Mouse (Mus musculus) heart, postnatal 36 days (tissue): ENCODE measurements around the gene Bend3. TPM values are rescaled to one million over a fixed set of nuclear protein-coding genes. Genes with fewer than 3 reads are reported as not detected.
"Not testable (repeated sequence)": the region's sequence is repeated elsewhere in the genome, so short reads cannot be mapped to it uniquely, and the experiment has no call there.

Experiments used
- DNase-seq, 2 experiments: peaks; one replicate each; pipeline ENCODE4 v3.0.0; 2021 to 2022
- intact Hi-C: fragments of 180-260 bp; cut with DNase I; formaldehyde crosslinking; loops from one replicate; pipeline ENCODE4 v1.15.1; 2025
- total RNA-seq, 2 experiments: library from RNA; stranded (reverse); gene quantifications; 2 replicates each; pipeline ENCODE4 v1.2.3; 2021

Gene Bend3
- total RNA-seq, 2 experiments from 2014 or later, result 5.0 to 7.6 TPM

GRCm38 (mm10) chr10:43518368-43518767 lies 39.7 kb downstream of the Bend3 start:
- peak; percentile 25 to 52 for DNase-seq
- intact Hi-C loops, result no loop called here

- DNase-seq, result no peak
- intact Hi-C loops, result no loop called here
Observed at GRCm38 (mm10) chr10:43519977-43520376, 41.3 kb downstream of the Bend3 start.

- intact Hi-C loops, DNase-seq: not testable (repeated sequence)
Observed at GRCm38 (mm10) chr10:43523931-43524330, 45.3 kb downstream of the Bend3 start, which contains the start of gene Gm9803. Gene Gm9803, plus strand, starts transcription at chr10:43524084.

- intact Hi-C loops, result no loop called here
- no peak for DNase-seq
Observed at GRCm38 (mm10) chr10:43527283-43528269, 48.9 kb downstream of the Bend3 start.

- no peak for DNase-seq
Observed at GRCm38 (mm10) chr10:43534382-43534781, 55.8 kb downstream of the Bend3 start.

DNA sequence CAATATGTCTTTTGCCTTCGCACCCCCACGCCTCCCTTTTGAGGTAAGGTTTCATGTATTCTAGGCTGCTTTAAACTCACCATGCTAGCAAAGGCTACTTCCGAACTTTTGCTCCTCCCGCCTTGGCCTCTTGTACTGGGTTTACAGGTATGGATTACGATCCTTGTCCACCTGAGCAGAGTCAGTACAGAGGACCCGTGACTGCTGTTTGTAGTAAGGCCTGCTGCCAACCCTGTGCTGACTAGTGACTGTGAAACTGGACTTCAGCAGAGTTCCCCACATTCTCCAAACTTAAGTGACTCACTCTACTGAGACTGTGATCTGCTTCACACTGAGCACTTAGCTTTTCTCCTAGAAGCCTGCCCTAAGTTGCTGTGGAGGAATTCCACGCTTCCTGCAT lies 59.0 kb downstream of the Bend3 start:
- no peak for DNase-seq
- intact Hi-C loops, result no loop called here

More at GRCm38 (mm10) chr10:43534382-43534781, 55.8 kb downstream of the Bend3 start:
- intact Hi-C loops, result no loop called here

GRCm38 (mm10) chr10:43538831-43539230 lies 60.2 kb downstream of the Bend3 start:
- no peak for DNase-seq
- intact Hi-C loops, result no loop called here

GRCm38 (mm10) chr10:43539746-43540310 lies 61.2 kb downstream of the Bend3 start:
- DNase-seq, result no peak

DNA sequence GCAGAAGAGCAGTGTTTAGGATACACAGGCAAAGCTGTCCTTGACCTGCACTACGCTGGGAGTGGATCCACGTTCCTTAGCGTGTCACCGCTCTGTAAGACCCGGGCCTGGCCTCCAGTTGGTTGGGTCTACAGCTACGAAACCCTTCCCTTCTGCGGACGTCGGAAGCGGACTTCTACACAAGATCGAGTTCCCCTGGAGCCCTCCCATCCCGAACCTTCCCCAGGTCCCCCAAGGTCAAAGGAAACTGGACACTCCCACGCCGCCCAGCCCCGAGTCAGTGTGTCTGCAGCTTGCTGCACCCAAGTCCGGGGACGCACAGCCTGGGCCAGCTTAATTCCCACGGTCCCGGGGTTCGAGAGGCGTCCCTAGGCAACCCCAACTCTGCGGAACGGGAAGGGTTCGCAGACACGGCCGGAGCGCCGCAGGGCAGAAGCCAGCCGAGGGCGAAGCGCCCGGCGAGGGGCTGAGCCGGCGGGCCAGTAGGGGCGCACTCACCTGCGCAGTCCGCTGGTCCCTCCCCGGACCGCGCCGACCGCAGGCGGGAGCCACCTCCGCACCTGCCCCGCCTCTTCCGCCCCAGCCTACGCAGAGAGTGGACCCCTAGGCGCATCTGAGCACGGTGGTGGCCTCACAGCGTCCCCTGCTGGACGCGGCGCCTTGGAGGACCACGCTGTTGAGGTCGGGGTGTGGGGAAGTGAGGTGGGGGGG lies 62.0 kb downstream of the Bend3 start, which contains the start of gene 1700021F05Rik:
TSS of gene 1700021F05Rik (minus strand) at position 553 of the 711 bp plus-strand sequence.
- DNase-seq, result peak; percentile 96 to 98
- intact Hi-C loops, result loop anchor here (1.0 to 5.0 kb wide), 3 partner anchors 61 to 1527 kb away; partner anchors contain the start of genes Pdss2 and Prep

More at GRCm38 (mm10) chr10:43539746-43540310, 61.2 kb downstream of the Bend3 start:
- intact Hi-C loops, result loop anchor here (1.0 to 5.0 kb wide), 3 partner anchors 61 to 1527 kb away; partner anchors contain the start of genes Pdss2 and Prep

GRCm38 (mm10) chr10:43541153-43541544 lies 62.5 kb downstream of the Bend3 start:
- intact Hi-C loops, result loop anchor here (2.0 to 5.0 kb wide), 2 partner anchors 320 to 1526 kb away; partner anchors contain the start of genes Pdss2 and Prep
- no peak for DNase-seq

GRCm38 (mm10) chr10:43549411-43549810 lies 70.8 kb downstream of the Bend3 start:
- DNase-seq, result no peak
- intact Hi-C loops, result no loop called here

GRCm38 (mm10) chr10:43550923-43551322 lies 72.3 kb downstream of the Bend3 start:
- intact Hi-C loops, result no loop called here
- no peak for DNase-seq

GRCm38 (mm10) chr10:43551388-43551787 lies 72.8 kb downstream of the Bend3 start:
- intact Hi-C loops, result no loop called here
- no peak for DNase-seq

GRCm38 (mm10) chr10:43557630-43558165 lies 79.1 kb downstream of the Bend3 start:
- intact Hi-C loops, result no loop called here
- no peak for DNase-seq

DNA sequence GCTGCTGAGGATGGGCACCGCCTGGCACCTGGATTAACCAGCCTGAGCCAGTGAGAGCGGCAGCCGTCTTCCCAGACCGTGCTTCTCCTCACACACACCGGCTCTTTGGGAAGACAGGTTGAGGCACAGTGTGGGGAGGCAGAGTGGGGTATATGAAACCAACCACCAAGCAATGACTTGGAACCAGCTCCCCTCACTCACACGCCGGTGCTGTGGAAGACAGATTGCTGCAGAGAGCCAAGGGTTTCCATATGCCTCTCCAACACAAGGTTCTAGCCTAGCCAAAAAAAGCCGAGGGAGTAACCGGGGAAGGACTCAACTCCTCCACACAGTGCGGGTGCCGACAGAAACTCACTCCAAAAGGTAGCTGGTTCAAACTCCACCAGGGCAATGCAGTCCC lies 80.7 kb downstream of the Bend3 start:
- no peak for DNase-seq
- intact Hi-C loops, result no loop called here

GRCm38 (mm10) chr10:43560765-43561164 lies 82.1 kb downstream of the Bend3 start:
- intact Hi-C loops, result no loop called here
- DNase-seq, result no peak

- no peak for DNase-seq
- intact Hi-C loops, result no loop called here
Observed at GRCm38 (mm10) chr10:43561311-43561710, 82.7 kb downstream of the Bend3 start.
